Mouse (Mus musculus) spleen, adult 12 weeks (tissue): ENCODE results near the gene Klf16.

Source experiments
- DNase-seq: peaks from one replicate; pipeline ENCODE4 v3.0.0; 2022; ENCODE audit warnings: low spot score

Gene Klf16

DNA sequence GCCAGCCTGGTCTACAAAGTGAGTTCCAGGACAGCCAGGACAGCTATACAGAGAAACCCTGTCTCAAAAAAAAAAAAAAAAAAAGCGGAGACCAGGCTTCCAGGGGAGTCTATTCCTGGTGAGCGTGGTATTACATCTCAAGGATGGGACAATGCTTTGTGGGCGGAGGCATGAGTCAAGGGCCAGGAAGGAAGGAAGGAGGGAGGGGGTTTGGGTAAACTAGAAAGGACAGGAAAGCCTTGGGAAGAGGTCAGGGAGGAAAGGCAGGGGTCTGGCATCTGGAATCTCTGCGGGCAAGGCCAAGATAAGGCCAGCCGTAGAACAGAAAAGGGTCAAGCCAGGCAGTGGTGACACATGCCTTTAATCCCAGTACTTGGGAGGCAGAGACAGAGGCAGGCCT, 37.6 kb downstream of the Klf16 start:
- DNase-seq = no peak

DNA sequence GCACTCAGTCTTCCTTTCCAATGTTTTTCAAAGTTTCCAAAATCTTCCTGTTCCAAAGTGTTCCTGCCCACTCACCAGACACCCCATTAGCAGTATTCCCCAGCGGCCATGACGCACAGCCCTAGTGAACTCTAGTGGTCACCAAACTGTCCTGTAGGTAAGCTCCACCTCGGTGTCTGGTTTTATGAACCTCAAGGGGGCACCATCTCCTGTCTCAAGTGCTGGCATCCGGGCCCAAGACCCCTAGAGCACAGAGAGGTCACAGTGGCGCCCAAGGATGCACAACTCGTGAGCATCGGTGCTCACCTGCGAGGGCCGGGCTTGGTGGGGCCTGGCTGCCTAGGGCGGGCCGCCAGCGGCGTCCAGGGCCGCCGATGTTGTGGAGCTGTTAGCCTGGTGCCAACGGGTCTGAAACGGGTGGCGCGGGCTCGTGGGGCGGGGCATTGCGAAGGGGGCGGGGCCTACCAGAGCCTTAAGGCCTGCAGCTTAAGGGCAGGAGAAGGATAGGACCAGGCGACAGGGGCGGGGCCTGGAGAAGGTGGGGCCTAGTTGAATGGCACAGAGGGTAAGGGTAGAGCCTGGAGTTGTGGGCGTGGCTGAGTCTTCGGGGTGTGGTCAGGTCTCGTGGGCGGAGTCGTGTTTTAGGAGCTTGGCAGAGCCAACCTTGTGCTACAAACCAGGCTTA, 38.3 kb downstream of the Klf16 start, which contains the start of gene Atp8b3:
TSS of gene Atp8b3 (minus strand) at position 415 of the 685 bp plus-strand sequence.
- DNase-seq = peak; percentile 92

DNA sequence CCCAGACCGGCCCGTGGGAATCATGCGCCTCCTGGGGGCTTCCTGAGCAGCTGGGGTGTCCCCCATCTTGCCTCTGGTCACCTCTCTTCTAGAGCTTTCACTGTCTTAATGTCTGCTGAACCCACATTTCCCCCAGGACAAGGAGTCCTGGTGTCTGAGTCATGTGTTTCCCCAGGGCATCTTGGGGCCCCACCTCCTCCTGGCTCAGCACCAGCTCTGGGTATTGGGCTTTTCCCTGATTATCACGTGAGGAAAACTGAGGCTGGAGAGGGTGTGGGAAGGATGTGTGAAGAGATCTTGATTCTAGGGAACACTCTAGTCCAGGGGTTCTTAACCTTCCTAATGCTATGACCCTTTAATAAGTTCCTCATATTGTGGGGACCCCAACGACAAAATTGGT, 38.9 kb downstream of the Klf16 start:
- DNase-seq = no peak

DNA sequence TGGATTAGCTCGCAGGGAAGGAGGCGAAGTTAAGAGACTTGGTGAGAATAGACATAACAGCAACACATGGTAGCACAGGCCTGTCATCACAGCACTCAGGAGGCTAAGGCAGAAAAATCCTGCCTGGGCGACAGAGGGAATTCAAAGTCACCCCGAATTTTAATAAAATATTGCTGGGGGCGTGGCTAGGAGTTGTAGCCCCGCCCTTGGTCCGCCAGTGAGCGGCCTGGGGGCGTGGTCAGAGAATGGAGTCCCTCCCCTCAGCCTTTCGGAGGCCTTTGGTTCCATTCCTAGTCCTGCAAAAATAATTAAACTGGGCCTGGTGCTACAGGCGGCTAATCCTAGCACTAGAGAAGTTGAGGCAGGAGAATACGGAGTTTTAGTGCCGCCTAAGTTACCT, 41.4 kb downstream of the Klf16 start:
- peak; percentile 67 for DNase-seq

DNA sequence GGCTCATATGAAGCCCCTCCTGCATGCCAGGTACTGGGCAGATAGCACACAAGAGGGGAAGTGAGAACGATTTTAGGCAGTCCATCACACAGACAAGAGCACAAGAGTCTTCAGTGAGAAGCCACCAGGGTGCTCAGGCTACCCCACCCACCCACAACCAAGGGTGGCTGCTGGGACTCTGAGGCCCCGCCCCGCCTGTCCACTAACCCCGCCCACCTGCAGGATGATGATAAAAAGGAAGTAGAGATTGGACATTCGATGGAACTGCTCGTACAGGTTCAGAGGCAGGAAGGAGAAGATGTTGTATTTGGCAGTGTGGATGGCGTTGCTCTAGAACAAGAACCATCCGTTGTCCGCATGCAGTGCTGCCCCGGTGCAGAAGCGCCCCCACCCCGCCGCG, 42.0 kb downstream of the Klf16 start:
- DNase-seq = peak; percentile 72

DNA sequence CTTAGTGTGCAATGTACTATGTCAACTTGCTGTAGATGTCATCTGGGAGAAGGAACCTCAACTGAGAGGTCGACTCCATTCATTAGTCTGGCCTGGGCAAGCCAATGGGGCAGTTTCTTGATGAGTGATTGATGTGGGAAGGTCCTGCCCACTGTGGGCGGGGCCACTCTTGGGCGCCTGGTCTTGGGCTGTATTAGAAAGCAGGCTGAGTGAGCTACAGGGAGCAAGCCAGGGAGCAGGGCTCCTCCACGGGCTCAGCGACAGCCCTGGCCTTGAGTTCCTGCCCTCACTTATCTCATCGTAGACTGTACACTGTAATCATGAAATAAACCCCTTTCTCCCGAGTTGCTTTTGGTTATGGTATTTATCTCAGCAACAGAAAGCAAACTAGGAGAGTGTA, 43.4 kb downstream of the Klf16 start:
- DNase-seq = peak; percentile 71

DNA sequence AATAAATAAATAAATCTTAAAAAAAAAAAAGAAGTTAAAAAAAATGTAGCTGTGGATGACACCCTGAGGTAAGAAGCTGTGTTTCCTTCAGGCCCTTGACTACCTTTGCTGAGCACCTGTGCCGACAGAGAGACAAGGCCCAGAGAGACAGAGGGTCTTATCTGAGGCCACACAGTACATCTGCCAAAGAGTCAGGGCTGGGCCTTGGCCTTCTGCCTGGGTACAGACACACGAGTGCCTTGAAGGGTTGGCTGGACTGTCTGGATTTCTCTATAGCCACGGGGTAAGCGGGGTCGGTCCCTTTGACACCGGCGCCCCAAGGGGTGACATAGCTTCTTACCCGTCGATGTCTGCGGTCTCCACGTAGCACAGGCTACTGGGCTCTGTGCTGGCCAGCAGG, 44.3 kb downstream of the Klf16 start:
- DNase-seq = no peak

DNA sequence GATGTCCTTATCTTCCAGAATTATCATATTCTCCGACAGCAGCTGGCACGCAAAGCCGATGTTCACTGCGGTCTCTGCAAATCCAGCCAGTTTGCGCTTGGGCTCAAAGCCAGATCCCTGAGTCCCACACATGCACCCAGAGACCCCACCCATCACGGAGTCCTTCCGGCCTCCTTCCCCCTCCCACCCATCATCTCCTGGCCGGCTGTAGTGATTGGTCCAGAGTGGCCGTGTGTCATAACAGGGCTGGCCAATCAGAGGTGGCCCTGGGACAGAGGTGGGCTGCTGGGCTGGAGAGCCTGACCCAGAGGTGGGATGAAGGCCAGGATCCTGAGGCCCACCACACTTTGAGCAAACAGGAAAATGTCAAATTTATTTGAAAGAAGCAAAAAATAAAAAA, 50.9 kb downstream of the Klf16 start:
- DNase-seq = no peak

DNA sequence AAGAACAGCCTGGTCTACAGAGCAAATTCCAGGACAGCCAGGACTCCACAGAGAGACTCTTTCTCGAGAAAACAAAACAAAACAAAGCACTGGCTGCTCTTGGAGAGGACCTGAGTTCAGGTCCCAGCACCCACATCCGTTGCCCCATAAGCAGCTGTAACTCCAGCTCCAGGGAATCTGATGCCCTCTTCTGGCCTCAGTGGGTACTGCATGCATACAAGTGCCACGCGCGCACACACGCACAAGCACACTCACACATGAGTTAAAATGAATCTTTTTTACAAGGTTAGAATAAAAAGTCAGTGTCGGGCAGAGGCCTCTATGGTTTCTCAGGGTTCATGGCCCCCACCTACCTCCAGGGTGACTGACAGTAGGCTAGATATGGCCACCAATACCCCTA, 53.8 kb downstream of the Klf16 start:
- no peak for DNase-seq

DNA sequence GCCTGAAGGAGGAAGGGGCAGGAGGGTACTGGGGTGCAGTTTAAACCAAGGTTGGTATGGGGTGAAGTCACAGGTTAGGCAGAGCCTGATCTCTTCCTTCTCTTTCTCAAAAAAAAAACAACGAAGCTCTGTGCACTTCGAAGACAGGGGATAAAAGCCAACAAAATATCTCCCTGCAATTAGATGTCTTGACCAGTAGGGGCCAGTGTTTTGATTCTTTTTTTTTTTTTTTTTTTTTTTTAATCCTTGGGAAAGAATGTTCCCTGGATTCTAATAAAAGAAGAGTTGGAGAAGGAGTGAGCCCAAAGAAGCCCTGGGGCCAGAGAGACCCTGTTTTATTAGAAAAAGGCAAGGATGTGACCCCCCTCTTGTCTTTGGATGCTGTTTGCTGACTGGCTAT, 57.8 kb downstream of the Klf16 start:
- DNase-seq = no peak
